Mouse (Mus musculus) cerebellum, adult 2 months (tissue): ENCODE results near the gene Atxn7l3b. TPM values are rescaled to one million over a fixed set of nuclear protein-coding genes. Genes with fewer than 3 reads are reported as not detected.
"Not testable (repeated sequence)": the region's sequence is repeated elsewhere in the genome, so short reads cannot be mapped to it uniquely, and the experiment has no call there.

Source experiments
- DNase-seq, 2 experiments: peaks; one replicate each; pipeline ENCODE4 v3.0.0; 2021
- H3K27ac ChIP-seq: fragments of 200-500 bp; 2 replicates; pipeline ENCODE4 v1.5.1; 2012; ENCODE audit warnings: low read length, control low read depth, inconsistent platforms; ENCODE audit not compliant: insufficient read depth
- H3K27me3 ChIP-seq: fragments of 200-500 bp; 2 replicates; pipeline ENCODE4 v1.6.1; 2012; ENCODE audit warnings: inconsistent platforms, mild to moderate bottlenecking, low read length, moderate library complexity; ENCODE audit not compliant: control insufficient read depth, insufficient read depth
- H3K4me1 ChIP-seq: fragments of 200-500 bp; 2 replicates; pipeline ENCODE4 v1.6.1; 2011; ENCODE audit warnings: low read length; ENCODE audit not compliant: control insufficient read depth, insufficient read depth
- H3K4me3 ChIP-seq: fragments of 200-500 bp; replicated peaks from 2 replicates; pipeline ENCODE3; 2011; ENCODE audit warnings: mild to moderate bottlenecking, low read depth, low read length, control low read depth; ENCODE audit not compliant: insufficient read depth
- CTCF ChIP-seq: fragments of 200-500 bp; IDR thresholded peaks from 2 replicates; pipeline ENCODE4 v1.5.1; 2011; ENCODE audit warnings: low read depth, mild to moderate bottlenecking, control low read depth, low read length, moderate library complexity, borderline replicate concordance; ENCODE audit not compliant: insufficient read depth
- POLR2A ChIP-seq: fragments of 200-500 bp; IDR thresholded peaks from 2 replicates; pipeline ENCODE4 v1.6.1; 2011; ENCODE audit warnings: low read length, control low read depth, borderline replicate concordance; ENCODE audit not compliant: insufficient read depth
- WGBS: fragments of 180-500 bp; shearing (Covaris S2); methylation state at CpG from one replicate; pipeline ENCODE4 v1.1.7; 2018; 5-methylcytosine and 5-hydroxymethylcytosine counted together
- polyA plus RNA-seq: library from polyadenylated mRNA; depleted of rRNA; stranded (reverse); fragments of >200 nt; gene quantifications from 2 replicates; pipeline ENCODE4 v1.2.3, GENCODE M21; 2012; rRNA removed

Gene Atxn7l3b
- 77.6 and 78.3 TPM in 2 replicates for polyA plus RNA-seq

DNA sequence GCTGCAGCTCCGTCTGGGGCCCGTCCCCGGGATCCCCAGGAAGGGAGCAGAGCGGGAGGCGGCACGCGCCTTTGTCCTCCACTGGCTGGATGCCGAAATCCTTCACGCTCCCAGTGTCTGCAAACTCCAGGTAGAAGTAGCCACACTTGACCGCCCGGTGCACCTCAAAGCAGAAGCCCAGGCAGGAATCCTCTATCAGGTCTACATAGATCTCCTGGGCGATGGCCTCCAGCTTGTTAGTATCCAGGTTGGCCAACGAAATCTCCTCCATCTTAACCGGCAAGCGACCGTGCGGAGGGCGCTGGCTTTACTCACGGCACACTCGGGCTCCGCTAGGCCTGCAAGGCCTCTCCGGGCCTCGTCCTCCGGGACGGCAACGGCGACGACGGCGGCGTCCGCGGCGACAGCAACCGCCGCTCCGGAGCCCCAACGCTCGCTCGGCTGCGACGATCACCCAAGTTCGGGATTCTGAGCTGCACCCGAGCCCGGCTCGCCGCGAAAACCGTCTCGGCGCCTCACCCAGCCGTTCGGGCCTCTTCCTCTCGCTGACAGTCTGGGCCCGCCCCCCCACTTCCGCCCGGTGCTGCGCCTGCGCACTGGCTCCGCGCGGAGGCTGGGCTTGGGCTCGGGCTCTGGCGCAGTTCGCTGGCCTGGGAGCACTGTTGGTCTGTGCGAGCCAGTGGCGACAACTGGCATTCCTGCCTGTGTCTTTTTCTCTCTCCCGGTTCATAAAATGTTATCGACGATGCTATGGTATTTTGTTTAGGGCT is at the start of gene Atxn7l3b:
Gene Atxn7l3b, minus strand, starts transcription at position 550 of the 770 bp plus-strand sequence.
- TF ChIP-seq POLR2A (peak; percentile 96), CTCF (no peak)
- DNase-seq = peak; percentile 96 to 97
- WGBS = under 1% methylated on average over 70 of the region's 70 CpGs
- peak within 1 kb of the TSS; percentile 85 for H3K27ac ChIP-seq
- H3K27me3 ChIP-seq = no peaks in the 10 kb centered on the region
- peaks cover 5% of the 10 kb centered on the region for H3K4me1 ChIP-seq
- H3K4me3 ChIP-seq = peak within 1 kb of the TSS; percentile 81

DNA sequence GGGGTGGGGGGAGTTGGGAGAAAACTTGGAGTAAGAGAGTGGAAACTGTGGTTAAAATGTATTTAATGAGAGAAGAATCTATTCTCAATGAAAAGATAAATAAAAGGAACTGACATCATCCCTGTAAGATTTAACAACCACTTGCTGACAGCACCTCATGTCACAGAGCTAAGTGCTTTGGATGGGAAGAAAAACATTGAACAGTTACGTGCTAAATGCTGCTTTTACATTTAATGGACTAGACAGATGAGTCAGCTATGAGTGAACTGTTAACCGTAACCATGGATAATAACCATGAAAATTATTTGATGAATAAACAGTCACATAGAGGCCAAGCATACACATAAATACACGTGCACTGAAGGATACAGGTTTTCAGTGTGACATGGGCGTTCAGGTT is 48.8 kb upstream of the Atxn7l3b start:
- TF ChIP-seq POLR2A (no peak), CTCF (no peak)
- WGBS = 41% methylated on average over 4 of the region's 4 CpGs
- Histone ChIP-seq H3K27me3 (no peaks in the 10 kb centered on the region), H3K4me3 (no peak overlapping the region), H3K27ac (no peak overlapping the region), H3K4me1 (no peaks in the 10 kb centered on the region)
- DNase-seq = no peak

DNA sequence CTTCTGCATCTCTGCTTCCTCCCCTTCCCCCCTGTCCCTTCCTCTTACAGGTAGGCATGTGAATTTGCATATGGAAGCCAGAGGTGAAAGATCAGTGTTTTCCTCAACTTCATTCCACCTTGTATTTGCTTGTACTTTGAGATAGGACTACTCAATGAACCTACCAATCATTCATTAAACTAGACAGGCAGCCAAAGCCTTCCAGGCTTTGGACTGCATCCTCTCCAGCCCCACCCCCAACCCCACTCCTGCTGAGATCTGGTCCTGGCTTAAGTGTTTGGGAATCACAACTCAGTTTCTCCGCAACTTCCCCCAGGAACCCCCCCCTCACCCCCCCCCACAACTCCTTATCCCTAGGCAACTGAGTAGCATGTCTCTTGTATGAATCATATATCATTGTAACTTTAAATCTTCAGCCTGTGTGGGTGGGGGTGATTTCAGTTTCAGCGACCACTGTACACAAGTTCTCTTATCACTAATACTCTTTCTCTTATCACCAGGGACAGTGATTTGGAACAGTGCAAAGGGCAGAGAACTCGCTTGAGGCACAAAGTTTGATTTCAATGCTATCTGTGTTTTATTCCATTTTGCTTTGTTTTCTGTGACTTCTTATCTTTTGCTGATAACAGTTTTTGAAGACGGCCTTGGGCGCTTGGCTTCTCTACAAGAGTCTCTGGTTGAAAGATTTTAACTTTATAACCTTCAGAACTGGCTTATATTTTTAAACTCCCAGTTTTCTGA is 44.7 kb upstream of the Atxn7l3b start:
- no peaks in the 10 kb centered on the region for H3K4me1 ChIP-seq
- no peaks in the 10 kb centered on the region for H3K27me3 ChIP-seq
- WGBS = 72% methylated on average over 5 of the region's 5 CpGs
- H3K4me3 ChIP-seq = no peak overlapping the region
- TF ChIP-seq CTCF (no peak), POLR2A (no peak)
- H3K27ac ChIP-seq = no peak overlapping the region
- DNase-seq = no peak

DNA sequence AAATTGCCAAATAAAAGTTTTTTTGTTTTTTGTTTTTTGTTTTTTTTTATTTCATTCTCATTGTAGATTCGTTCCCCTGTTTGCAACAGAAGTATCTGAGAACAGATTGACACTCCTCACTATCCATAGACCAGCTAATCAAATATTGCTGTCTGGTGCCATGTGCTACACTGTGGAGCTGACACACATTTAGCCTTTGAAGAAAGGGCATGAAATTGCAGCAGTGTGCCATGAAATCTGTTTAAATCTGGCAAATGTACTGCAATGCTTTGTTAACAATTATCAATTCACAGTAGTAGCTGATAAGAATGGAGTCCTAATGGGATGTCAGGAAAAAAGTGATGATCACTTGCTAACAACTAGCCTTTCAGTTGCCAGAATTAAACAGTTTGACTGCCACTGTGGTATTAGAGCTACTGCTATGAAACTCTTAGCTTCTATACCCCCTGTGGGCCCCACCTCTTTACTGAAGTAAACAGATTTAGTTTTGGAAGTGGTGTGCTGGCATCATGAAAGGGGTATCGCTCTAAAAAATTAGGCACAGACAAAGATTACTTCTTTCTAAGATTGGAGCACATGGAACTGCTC is 41.3 kb upstream of the Atxn7l3b start:
- H3K4me1 ChIP-seq = no peaks in the 10 kb centered on the region
- H3K27me3 ChIP-seq = no peaks in the 10 kb centered on the region
- no peak overlapping the region for H3K27ac ChIP-seq
- no peak for TF ChIP-seq CTCF
- TF ChIP-seq POLR2A = no peak
- H3K4me3 ChIP-seq = no peak overlapping the region
- DNase-seq = no peak
- 37% methylated on average over 2 of the region's 2 CpGs for WGBS

DNA sequence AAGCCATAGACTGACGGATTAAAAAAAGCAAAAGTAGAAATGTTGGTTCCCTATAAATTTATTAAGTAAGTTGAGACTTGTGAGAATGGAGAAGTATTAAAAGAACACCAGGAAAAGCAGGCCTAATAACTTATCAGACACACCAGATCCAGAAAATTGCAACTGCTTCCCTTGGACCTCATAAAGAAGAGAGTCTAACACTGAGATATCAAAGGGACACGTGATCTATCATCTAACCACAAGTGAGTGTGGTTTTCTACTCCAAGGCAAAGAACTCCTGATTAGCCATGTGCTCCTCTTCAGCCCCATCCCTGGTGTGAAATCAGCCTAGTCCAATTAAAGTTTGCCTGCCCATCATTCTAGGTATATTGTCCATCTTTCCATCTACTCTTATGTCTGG is 38.8 kb upstream of the Atxn7l3b start:
- 81% methylated on average over 2 of the region's 2 CpGs for WGBS
- no peaks in the 10 kb centered on the region for H3K27me3 ChIP-seq
- no peaks in the 10 kb centered on the region for H3K4me1 ChIP-seq
- H3K27ac ChIP-seq = no peak overlapping the region
- H3K4me3 ChIP-seq = no peak overlapping the region
- DNase-seq = no peak
- no peak for TF ChIP-seq CTCF
- no peak for TF ChIP-seq POLR2A

DNA sequence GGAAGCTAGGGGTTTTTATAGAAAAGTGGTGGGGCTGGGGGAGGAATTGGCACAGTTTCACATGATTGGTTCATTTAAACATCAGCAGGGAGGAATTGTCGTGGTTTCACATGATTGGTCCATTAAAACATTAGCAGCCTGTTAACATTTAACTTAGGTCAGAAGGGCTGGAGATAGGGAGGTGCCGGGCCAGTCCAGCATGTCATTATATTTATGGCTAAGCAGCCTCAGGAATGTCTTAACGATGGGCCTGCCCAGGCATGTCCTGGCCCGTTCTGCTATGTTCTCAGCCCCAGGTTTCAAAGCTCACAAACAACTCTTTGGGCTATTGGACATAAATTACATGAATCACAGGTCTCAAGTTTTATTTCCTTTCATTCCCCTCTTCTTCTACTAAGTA is 33.4 kb upstream of the Atxn7l3b start:
- WGBS = 19% methylated on average over 4 of the region's 4 CpGs

DNA sequence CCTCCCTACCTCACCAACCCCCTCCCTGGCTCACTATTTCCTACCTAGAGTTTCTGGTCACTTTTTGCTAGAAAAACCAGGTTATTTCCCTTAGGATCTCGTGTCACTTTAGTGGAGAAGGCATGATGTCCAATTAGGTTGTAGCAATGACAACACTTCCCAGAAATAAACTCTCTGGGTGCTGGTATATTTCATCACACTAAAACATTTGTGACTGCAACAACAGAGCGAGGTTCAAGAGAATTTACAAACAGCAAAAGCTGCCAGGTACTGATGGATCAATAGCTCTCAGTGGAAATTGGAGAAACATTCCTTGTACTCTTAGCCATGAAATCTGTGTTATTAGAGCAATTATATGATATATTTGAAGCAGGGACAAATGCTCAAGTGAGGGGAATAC is 25.3 kb upstream of the Atxn7l3b start:
- Histone ChIP-seq H3K4me3 (no peak overlapping the region), H3K27ac (no peak overlapping the region), H3K27me3 (no peaks in the 10 kb centered on the region), H3K4me1 (no peaks in the 10 kb centered on the region)
- 64% methylated on average over 2 of the region's 2 CpGs for WGBS
- DNase-seq = no peak
- TF ChIP-seq POLR2A = no peak
- no peak for TF ChIP-seq CTCF

More for the DNA sequence above, 33.4 kb upstream of the Atxn7l3b start:
- DNase-seq, H3K4me3 ChIP-seq, H3K27me3 ChIP-seq, H3K4me1 ChIP-seq, H3K27ac ChIP-seq: not testable (repeated sequence)

DNA sequence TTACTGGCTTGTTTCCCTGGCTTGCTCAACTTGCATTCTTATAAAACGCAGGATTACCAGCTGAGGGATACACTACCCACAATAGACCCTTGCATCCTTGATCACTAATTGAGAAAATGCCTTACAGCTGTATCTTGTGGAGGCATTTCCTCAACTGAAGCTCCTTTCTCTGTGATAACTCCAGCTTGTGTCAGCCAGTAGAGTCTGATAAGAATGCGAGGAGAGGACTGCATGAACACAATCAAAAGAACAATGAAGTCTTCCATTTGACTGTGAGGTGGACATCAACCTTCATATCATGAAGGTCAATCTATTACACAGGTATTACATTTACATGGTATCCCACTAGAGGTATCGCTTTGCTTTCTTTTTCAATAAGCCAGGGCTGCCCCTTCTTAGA is 19.7 kb upstream of the Atxn7l3b start:
- H3K27ac ChIP-seq = no peak overlapping the region
- H3K4me3 ChIP-seq = no peak overlapping the region
- H3K27me3 ChIP-seq = no peaks in the 10 kb centered on the region
- no peaks in the 10 kb centered on the region for H3K4me1 ChIP-seq
- no peak for TF ChIP-seq CTCF
- no peak for TF ChIP-seq POLR2A
- DNase-seq = no peak
- 86% methylated on average over 3 of the region's 3 CpGs for WGBS
